Mouse (Mus musculus) myocyte (in vitro differentiated cells): ENCODE measurements around the gene Nme3. TPM values are rescaled to one million over a fixed set of nuclear protein-coding genes. Genes with fewer than 3 reads are reported as not detected.

Experiments used
- H3K27me3 ChIP-seq: one replicate; pipeline ENCODE4 v1.6.1; 2011; ENCODE audit not compliant: control insufficient read depth, insufficient read depth, insufficient read length
- H3K36me3 ChIP-seq: one replicate; pipeline ENCODE4 v1.6.1; 2011; ENCODE audit not compliant: control insufficient read depth, insufficient read depth
- H3K4me2 ChIP-seq: one replicate; pipeline ENCODE4 v1.6.1; 2011; ENCODE audit warnings: low read depth, control low read depth
- H3K4me3 ChIP-seq: one replicate; pipeline ENCODE4 v1.5.1; 2011; ENCODE audit warnings: mild to moderate bottlenecking, control low read depth, moderate library complexity
- H3K79me2 ChIP-seq: one replicate; pipeline ENCODE4 v1.6.1; 2011; ENCODE audit not compliant: control insufficient read depth, insufficient read depth
- H3ac ChIP-seq: one replicate; pipeline ENCODE4 v1.6.1; 2011; ENCODE audit not compliant: control insufficient read depth, insufficient read length
- CEBPB ChIP-seq: IDR thresholded peaks from 2 replicates; pipeline ENCODE4 v1.6.1; 2011; ENCODE audit warnings: mild to moderate bottlenecking, moderate library complexity; ENCODE audit not compliant: poor library complexity, insufficient read depth, severe bottlenecking
- E2F4 ChIP-seq: IDR thresholded peaks from one replicate; pipeline ENCODE4 v1.6.1; 2011; ENCODE audit warnings: mild to moderate bottlenecking, control low read depth, moderate library complexity; ENCODE audit not compliant: insufficient read depth
- MAX ChIP-seq: IDR thresholded peaks from one replicate; pipeline ENCODE4 v1.6.1; 2011; ENCODE audit warnings: low read depth, mild to moderate bottlenecking, control low read depth
- MYOD1 ChIP-seq, 3 experiments: IDR thresholded peaks; one replicate each; pipeline ENCODE4 v1.6.1; 2011; ENCODE audit warnings: control low read depth in 2 of 3, low read depth in 2 of 3, mild to moderate bottlenecking in 2 of 3, moderate library complexity in 1 of 3; ENCODE audit not compliant: insufficient read length in 2 of 3, control insufficient read depth in 1 of 3
- MYOG ChIP-seq, 3 experiments: IDR thresholded peaks; one replicate each; pipeline ENCODE4 v1.6.1; 2011; ENCODE audit warnings: control low read depth in 2 of 3, low read depth in 2 of 3, mild to moderate bottlenecking in 2 of 3; ENCODE audit not compliant: insufficient read length in 2 of 3, control insufficient read depth in 1 of 3, insufficient read depth in 1 of 3
- POLR2A ChIP-seq: IDR thresholded peaks from one replicate; pipeline ENCODE4 v1.6.1; 2011; ENCODE audit warnings: low read depth, mild to moderate bottlenecking, control low read depth, moderate library complexity; ENCODE audit not compliant: insufficient read length
- POLR2AphosphoS2 ChIP-seq: IDR thresholded peaks from one replicate; pipeline ENCODE4 v1.6.1; 2011; ENCODE audit warnings: low read depth, control low read depth; ENCODE audit not compliant: insufficient read length
- REST ChIP-seq: IDR thresholded peaks from one replicate; pipeline ENCODE4 v1.6.1; 2011; ENCODE audit warnings: mild to moderate bottlenecking, control low read depth, moderate library complexity; ENCODE audit not compliant: insufficient read depth, insufficient read length
- SRF ChIP-seq: IDR thresholded peaks from one replicate; pipeline ENCODE4 v1.6.1; 2011; ENCODE audit warnings: low read depth; ENCODE audit not compliant: control insufficient read depth, insufficient read length
- TCF12 ChIP-seq: IDR thresholded peaks from one replicate; pipeline ENCODE4 v1.6.1; 2011; ENCODE audit warnings: mild to moderate bottlenecking, control low read depth; ENCODE audit not compliant: poor library complexity, insufficient read depth, severe bottlenecking
- TCF3 ChIP-seq: IDR thresholded peaks from one replicate; pipeline ENCODE4 v1.6.1; 2011; ENCODE audit warnings: low read depth, control low read depth; ENCODE audit not compliant: insufficient read length
- USF1 ChIP-seq: IDR thresholded peaks from one replicate; pipeline ENCODE4 v1.6.1; 2011; ENCODE audit warnings: low read depth, mild to moderate bottlenecking, control low read depth, moderate library complexity
- polyA plus RNA-seq: library from polyadenylated mRNA; unstranded; fragments of >200 nt; fragmentation: generic; extraction: Trizol; gene quantifications from one replicate; pipeline ENCODE4 v1.2.1, GENCODE M21; 2012; ENCODE audit warnings: missing spikeins

Nme3 gene
- polyA plus RNA-seq, 1 experiment: 23.7 TPM

- Histone ChIP-seq H3K4me3 (peak overlapping the region; percentile 97), H3K4me2 (peak overlapping the region; percentile 99), H3K27me3 (no peaks in the 10 kb centered on the region), H3ac (peak overlapping the region; percentile 82), H3K36me3 (peaks cover 11% of the 10 kb centered on the region), H3K79me2 (peaks cover 12% of the 10 kb centered on the region)
- TF ChIP-seq SRF: no peak
- TF ChIP-seq MYOD1 (IDR thresholded peaks at IDR 0.05; ENCODE audit: control insufficient read depth in 1 of 3, insufficient read length in 2 of 3, low read depth in 2 of 3): no peak
- TF ChIP-seq POLR2AphosphoS2: peak; percentile 90
Measured at GRCm38 (mm10) chr17:24896993-24897269, 631 bp downstream of the Nme3 start.

DNA sequence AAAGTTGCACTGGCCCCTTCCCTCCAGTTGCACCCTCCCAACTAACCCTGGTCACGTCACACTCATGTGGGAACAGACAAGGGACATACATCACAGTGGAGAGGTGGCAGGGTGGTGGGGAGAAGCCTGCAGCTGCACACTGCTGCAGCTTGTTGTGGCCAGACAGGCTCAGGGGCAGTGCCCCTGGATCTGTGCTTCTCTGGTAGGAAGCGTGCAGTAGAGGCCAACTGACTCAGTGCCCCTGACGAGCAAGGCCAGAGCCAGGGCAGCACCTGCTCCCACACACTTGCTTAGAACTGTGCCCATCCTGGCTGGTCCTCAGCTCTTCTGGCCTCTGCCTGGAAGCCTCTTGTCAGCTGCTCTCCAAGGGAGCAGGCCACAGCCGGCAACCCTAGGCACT lies 1.3 kb downstream of the Nme3 start:
- TF ChIP-seq POLR2AphosphoS2 (peak; percentile 80), MAX (no peak)
- Histone ChIP-seq H3ac (no peak overlapping the region), H3K79me2 (peaks cover 12% of the 10 kb centered on the region), H3K27me3 (no peaks in the 10 kb centered on the region), H3K36me3 (peaks cover 13% of the 10 kb centered on the region), H3K4me2 (no peak overlapping the region), H3K4me3 (peak overlapping the region; percentile 97)

GRCm38 (mm10) chr17:24898041-24898854 lies 1.9 kb downstream of the Nme3 start:
- Histone ChIP-seq H3ac (no peak overlapping the region), H3K4me2 (no peak overlapping the region), H3K4me3 (no peak overlapping the region), H3K36me3 (peaks cover 17% of the 10 kb centered on the region), H3K27me3 (no peaks in the 10 kb centered on the region), H3K79me2 (peaks cover 12% of the 10 kb centered on the region)
- TF ChIP-seq E2F4 (no peak), REST (no peak), TCF12 (no peak), MYOG (IDR thresholded peaks at IDR 0.05; ENCODE audit: control insufficient read depth in 1 of 3, insufficient read depth in 1 of 3, insufficient read length in 2 of 3, low read depth in 2 of 3) (no peak), POLR2AphosphoS2 (no peak), POLR2A (no peak), TCF3 (no peak), MYOD1 (IDR thresholded peaks at IDR 0.05; ENCODE audit: control insufficient read depth in 1 of 3, insufficient read length in 2 of 3, low read depth in 2 of 3) (no peak), CEBPB (no peak), SRF (no peak), USF1 (no peak)

DNA sequence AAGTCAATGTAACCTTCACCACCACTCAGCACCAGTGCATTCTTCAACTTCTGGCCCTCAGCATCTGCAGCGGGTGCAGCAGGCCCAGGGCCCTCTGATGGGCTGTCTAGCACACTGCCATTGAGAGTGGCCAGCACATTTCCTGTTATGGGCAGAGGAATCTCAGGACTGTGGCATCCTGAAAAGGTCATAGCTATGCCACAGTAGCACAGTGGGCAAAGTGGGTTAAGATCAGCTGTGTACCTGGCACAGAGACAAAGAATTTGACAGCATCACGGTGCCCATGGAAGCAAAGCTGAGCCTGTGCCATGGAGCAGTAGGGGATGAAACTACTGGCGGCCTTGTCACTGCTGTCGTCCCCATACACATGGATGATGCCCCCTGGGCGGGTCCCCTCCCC lies 2.9 kb downstream of the Nme3 start:
- Histone ChIP-seq H3K4me3 (no peak overlapping the region), H3K4me2 (no peak overlapping the region), H3ac (no peak overlapping the region), H3K27me3 (no peaks in the 10 kb centered on the region), H3K79me2 (peaks cover 6% of the 10 kb centered on the region), H3K36me3 (peaks cover 21% of the 10 kb centered on the region)
- TF ChIP-seq POLR2A: no peak
- TF ChIP-seq POLR2AphosphoS2: peak; percentile 58
- TF ChIP-seq CEBPB: no peak
- TF ChIP-seq E2F4: no peak

GRCm38 (mm10) chr17:24900014-24900413 lies 3.7 kb downstream of the Nme3 start:
- H3K36me3 ChIP-seq: peaks cover 24% of the 10 kb centered on the region
- TF ChIP-seq CEBPB (no peak), POLR2AphosphoS2 (peak; percentile 12), USF1 (no peak), TCF12 (no peak), MYOG (IDR thresholded peaks at IDR 0.05; ENCODE audit: control insufficient read depth in 1 of 3, insufficient read depth in 1 of 3, insufficient read length in 2 of 3, low read depth in 2 of 3) (no peak)
- H3K79me2 ChIP-seq: no peaks in the 10 kb centered on the region
- no peaks in the 10 kb centered on the region for H3K27me3 ChIP-seq
- no peak overlapping the region for H3K4me2 ChIP-seq
- H3K4me3 ChIP-seq: no peak overlapping the region
- no peak overlapping the region for H3ac ChIP-seq

GRCm38 (mm10) chr17:24902124-24902523 lies 5.8 kb downstream of the Nme3 start:
- no peak overlapping the region for H3K4me2 ChIP-seq
- peaks cover 31% of the 10 kb centered on the region for H3K36me3 ChIP-seq
- no peak overlapping the region for H3ac ChIP-seq
- TF ChIP-seq MAX (no peak), CEBPB (no peak), POLR2AphosphoS2 (peak; percentile 18), REST (no peak), TCF12 (no peak), MYOG (IDR thresholded peaks at IDR 0.05; ENCODE audit: control insufficient read depth in 1 of 3, insufficient read depth in 1 of 3, insufficient read length in 2 of 3, low read depth in 2 of 3) (no peak), SRF (no peak)
- no peaks in the 10 kb centered on the region for H3K27me3 ChIP-seq
- H3K79me2 ChIP-seq: no peaks in the 10 kb centered on the region
- no peak overlapping the region for H3K4me3 ChIP-seq
